Mouse (Mus musculus) liver (tissue): Measurements from ENCODE around the gene Nol4l.
"Not testable (repeated sequence)": the region's sequence is repeated elsewhere in the genome, so short reads cannot be mapped to it uniquely, and the experiment has no call there.

Experiments used
- DNase-seq: peaks from one replicate; pipeline ENCODE4 v3.0.0-alpha.2; 2020; ENCODE audit warnings: mixed read lengths

Gene Nol4l

DNA sequence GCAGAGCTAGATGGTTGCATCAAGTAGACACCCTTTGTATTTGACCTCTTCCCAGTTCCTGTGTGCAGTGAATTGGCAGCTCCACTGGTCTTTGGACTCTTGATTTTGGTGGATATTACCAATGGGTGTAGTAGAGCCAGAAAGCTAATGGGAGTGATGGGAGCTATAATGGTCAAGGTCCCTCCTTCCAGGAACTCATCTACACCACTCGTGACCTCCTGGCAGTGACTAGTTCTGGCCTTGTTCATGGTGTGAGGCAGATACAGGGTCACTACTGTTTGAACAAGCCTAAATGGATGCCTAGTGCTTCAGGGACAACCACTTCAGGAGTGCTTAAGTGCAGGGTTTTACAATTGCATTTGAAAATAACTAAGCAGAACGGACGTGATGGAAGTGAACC, 125.7 kb downstream of the Nol4l start:
- no peak for DNase-seq

DNA sequence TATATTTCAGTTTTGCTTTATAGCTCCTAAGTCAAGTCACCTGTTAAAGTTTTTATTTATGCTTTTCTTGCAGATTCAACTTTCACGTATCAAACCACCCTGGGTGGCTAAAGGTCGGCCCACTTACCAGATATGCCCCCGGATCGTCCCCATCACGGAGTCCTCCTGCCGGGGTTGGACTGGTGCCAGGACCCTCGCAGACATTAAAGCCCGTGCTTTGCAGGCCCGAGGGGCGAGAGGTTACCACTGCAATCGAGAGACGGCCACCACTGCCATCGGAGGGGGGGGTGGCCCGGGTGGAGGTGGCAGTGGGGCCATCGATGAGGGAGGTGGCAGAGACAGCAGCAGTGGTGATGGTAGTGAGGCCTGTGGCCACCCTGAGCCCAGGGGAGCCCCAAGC, 130.6 kb downstream of the Nol4l start:
- no peak for DNase-seq

DNA sequence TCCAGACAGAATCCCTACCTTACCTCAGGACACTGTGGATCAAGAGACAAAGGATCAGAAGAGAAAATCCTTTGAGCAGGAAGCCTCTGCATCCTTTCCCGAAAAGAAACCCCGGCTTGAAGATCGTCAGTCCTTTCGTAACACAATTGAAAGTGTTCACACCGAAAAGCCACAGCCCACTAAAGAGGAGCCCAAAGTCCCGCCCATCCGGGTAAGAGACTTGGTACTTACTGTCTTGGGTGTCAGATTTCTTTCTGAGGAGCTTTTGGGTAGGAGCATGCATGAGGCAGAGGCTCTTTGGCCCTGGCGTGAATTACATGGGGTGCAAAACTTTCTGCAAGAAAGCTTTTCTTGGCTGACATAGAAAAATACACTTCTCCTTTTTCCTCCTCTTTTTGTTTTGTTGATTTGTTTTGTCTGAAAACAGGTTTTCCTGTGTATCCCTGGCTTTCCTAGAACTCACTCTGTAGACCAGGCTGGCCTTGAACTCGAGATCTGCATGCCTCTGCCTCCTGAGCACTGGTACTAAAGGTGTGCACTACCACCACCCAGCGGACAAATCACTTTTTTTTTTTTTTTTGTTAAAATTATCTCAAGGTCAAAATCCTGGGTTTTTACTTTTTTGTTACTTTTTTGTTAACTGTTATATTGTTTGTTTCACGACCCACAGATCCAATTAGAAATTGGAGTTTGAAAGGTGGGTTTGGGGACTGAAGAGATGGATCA, 131.8 kb downstream of the Nol4l start:
- no peak for DNase-seq

DNA sequence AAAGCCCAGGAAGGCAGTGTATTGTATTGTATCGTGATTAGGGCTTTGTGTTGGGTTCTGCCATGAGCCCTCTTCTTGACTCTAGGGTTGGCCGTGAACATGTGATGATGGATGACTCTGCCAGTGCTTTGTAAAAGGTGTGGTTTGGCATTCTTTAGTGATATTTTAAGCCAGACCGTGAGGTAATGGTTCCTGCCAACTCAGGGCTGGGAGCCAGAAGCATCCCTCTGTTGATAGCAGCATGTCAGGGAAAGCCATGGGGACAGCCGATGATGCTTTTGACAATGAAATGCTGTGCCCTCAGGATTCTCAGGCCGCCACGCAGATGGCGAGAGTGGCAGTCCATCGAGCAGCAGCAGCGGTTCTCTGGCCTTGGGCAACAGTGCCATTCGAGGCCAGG, 136.7 kb downstream of the Nol4l start:
- DNase-seq, result no peak

DNA sequence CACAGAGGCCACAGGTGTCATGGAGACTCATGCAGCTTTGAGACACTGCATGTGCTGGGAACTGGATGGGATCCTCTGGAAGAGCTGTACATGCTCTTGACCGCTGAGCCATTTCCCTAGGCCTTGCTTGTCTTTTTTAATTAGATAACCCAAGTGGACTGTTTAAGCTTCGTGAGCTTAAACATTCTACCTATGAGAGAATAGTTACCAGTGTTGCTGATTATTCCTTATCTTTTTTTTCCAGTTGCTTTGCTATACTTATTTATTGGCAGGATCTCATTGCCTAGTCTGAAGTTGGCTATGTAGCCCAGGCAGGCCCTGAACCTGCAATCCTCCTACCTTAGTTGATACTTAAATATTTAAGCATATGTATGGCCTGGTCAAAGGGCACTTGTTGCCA, 139.9 kb downstream of the Nol4l start:
- no peak for DNase-seq

DNA sequence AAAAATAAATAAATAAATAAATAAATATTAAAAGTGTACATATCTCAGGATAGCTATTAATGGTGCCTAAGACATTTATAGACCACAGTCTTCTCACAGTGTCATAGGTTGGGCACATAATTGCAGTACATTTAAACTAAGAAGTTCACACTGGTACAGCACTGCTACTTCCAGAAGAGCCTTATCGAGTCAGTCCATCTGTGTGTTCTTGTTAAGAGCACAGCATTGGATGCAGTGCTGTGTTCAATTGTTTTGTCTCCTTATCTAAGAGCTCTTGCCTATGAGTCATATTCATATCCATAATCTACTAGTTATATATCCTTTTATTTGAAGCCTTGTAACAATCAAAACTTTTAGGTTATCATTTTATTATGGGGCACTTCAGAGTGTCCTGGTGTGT, 149.3 kb downstream of the Nol4l start:
- no peak for DNase-seq

DNA sequence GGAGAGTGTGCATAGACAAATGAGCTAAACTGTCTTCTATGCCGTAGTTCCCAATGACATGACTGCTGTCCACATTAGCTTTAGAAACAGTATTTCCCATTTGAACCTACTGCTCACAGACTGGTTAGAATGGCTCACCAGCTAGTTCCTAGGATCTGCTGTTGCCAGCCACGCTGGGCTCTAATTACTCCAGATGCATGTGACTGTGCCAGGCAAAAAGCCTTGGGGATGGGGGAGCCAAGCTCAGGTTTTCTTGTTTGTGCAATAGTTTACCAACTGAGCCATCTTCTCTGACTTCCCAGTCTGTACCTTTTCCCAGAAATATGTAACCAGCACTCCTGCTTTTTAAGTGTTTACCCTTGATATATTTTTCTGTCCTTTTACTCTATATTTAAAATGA, 154.4 kb downstream of the Nol4l start:
- no peak for DNase-seq

DNA sequence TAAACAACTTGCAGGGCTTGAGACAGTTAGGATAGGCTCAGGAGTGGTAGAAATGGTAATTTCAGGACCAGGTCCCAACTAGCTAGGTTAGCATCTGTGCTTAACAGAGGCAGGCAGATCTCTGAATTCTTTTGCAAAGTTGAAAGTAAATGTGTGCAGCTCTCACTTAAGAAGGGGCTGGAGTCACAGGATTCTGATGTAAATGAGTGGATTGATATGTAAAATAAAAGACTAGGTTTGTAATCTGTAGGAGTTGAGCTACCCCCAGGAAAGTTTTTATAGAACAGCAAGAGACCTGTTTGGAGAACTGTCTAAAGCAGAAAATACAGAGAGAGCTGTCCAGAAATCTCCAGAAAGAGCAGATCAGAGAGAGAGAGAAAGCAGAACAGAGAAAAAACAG, 158.9 kb downstream of the Nol4l start:
- DNase-seq, result no peak

DNA sequence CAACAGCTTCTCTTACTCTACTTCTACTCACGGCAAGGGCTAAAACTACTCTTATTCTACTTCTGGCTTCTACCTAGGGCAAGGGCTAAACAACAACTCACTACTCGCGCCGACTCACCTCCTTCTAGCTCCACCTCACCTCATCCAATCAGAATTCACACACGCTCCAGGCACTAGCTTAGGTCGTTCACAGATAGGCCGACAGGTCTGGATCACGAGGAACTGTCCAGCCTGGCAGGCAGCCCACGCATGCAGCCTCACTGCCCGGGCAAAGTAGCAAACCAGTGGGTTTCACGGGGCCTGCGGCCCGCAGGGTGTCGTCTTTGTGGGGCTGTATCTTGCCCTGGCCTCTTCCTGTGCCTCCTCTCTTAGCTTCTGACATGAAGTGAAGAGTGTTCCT, 165.2 kb downstream of the Nol4l start:
- DNase-seq, result not testable (repeated sequence)

DNA sequence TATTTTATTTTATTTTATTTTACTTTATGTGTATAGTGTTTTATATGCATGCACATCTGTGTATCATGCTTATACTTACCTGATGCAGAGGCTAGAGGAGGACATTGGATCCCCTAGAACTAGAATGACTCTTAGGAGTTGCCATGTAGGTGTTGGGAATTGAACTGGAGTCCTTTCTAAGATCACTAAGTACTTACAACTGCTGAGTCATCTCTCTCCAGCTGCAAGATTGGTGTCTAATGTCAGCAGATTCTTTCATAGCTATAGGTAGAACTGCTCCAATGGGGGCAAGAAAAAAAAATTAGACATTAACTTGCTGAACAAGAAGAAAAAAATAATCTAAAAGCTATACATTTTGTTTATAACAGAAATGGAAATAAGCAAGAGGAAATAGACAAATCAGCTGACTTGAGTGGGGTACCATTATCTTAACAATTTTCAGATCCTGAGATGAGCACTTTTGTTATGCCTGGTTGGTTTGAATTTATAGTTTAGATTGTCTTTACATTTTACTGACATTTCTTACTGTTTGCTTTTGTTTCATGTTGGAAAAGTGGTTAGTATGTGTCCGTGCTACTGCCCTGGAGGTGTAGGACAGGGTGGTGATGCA, 168.6 kb downstream of the Nol4l start:
- DNase-seq, result no peak
